Mouse (Mus musculus) MEL (cell line): ENCODE data around the gene Ube4a. TPM values are rescaled to one million over a fixed set of nuclear protein-coding genes. Genes with fewer than 3 reads are reported as not detected.

Experiments
- DNase-seq: peaks from one replicate; pipeline ENCODE4 v3.0.0; 2011; ENCODE audit warnings: low read depth, low spot score
- H3K27ac ChIP-seq: 2 replicates; pipeline ENCODE4 v1.5.1; 2012; ENCODE audit warnings: low read depth, mild to moderate bottlenecking, control low read depth, low read length, moderate library complexity; ENCODE audit not compliant: control insufficient read depth
- H3K27me3 ChIP-seq, 2 experiments: fragments of 150-350 bp in 1 of 2; sonication (generic) in 1 of 2; 2 replicates each; pipeline ENCODE4 v1.6.1; 2012; ENCODE audit warnings: low read length in 2 of 2, mild to moderate bottlenecking in 2 of 2, improper control_type of control experiment in 1 of 2, moderate library complexity in 1 of 2; ENCODE audit not compliant: insufficient read depth in 2 of 2, control insufficient read depth in 1 of 2
- H3K36me3 ChIP-seq, 2 experiments: 2 replicates each; pipeline ENCODE4 v1.6.1; 2012 to 2014; ENCODE audit warnings: low read length in 2 of 2, improper control_type of control experiment in 1 of 2, inconsistent platforms in 1 of 2, mild to moderate bottlenecking in 1 of 2; ENCODE audit not compliant: insufficient read depth in 2 of 2, control insufficient read depth in 1 of 2
- H3K4me1 ChIP-seq, 2 experiments: fragments of 150-350 bp in 1 of 2; sonication (generic) in 1 of 2; 2 replicates each; pipeline ENCODE4 v1.6.1; 2012; ENCODE audit warnings: low read length in 2 of 2, improper control_type of control experiment in 1 of 2, mild to moderate bottlenecking in 1 of 2; ENCODE audit not compliant: insufficient read depth in 2 of 2, control insufficient read depth in 1 of 2
- H3K4me3 ChIP-seq, 2 experiments: fragments of 150-350 bp in 1 of 2; sonication (generic) in 1 of 2; 2 replicates each; pipeline ENCODE4 v1.5.1; 2012; ENCODE audit warnings: low read depth in 2 of 2, low read length in 2 of 2, mild to moderate bottlenecking in 2 of 2, moderate library complexity in 2 of 2, control low read depth in 1 of 2, improper control_type of control experiment in 1 of 2; ENCODE audit not compliant: control insufficient read depth in 1 of 2, insufficient read depth in 1 of 2
- H3K79me2 ChIP-seq: 2 replicates; pipeline ENCODE4 v1.6.1; 2012; ENCODE audit warnings: mild to moderate bottlenecking, low read length, moderate library complexity; ENCODE audit not compliant: control insufficient read depth, poor library complexity, insufficient read depth
- H3K9ac ChIP-seq: 2 replicates; pipeline ENCODE4 v1.6.1; 2012; ENCODE audit warnings: low read depth, mild to moderate bottlenecking, control low read depth, low read length, moderate library complexity; ENCODE audit not compliant: control insufficient read depth, poor library complexity, severe bottlenecking
- H3K9me3 ChIP-seq: fragments of 150-350 bp; sonication (generic); replicated peaks from 2 replicates; pipeline ENCODE4 v1.6.1; 2012; ENCODE audit warnings: mild to moderate bottlenecking, low read length, improper control_type of control experiment, moderate library complexity; ENCODE audit not compliant: insufficient read depth
- BHLHE40 ChIP-seq: IDR thresholded peaks from 2 replicates; pipeline ENCODE4 v1.6.1; 2012; ENCODE audit warnings: low read depth, mild to moderate bottlenecking, inconsistent platforms, low read length, improper control_type of control experiment, borderline replicate concordance
- CHD1 ChIP-seq: IDR thresholded peaks from 2 replicates; pipeline ENCODE4 v1.6.1; 2012; ENCODE audit warnings: low read depth, mild to moderate bottlenecking, inconsistent platforms, low read length, improper control_type of control experiment
- EP300 ChIP-seq, 2 experiments: IDR thresholded peaks; 2 replicates each; pipeline ENCODE4 v1.6.1; 2011; ENCODE audit warnings: improper control_type of control experiment in 2 of 2, low read length in 2 of 2, low read depth in 1 of 2, mild to moderate bottlenecking in 1 of 2
- GABPA ChIP-seq: IDR thresholded peaks from 2 replicates; pipeline ENCODE4 v1.6.1; 2012; ENCODE audit warnings: low read depth, mild to moderate bottlenecking, inconsistent platforms, low read length, improper control_type of control experiment, moderate library complexity
- JUND ChIP-seq: IDR thresholded peaks from 2 replicates; pipeline ENCODE4 v1.6.1; 2011; ENCODE audit warnings: low read depth, mild to moderate bottlenecking, improper control_type of control experiment, low read length
- MAX ChIP-seq: IDR thresholded peaks from 2 replicates; pipeline ENCODE4 v1.6.1; 2011; ENCODE audit warnings: low read length, improper control_type of control experiment
- MXI1 ChIP-seq: IDR thresholded peaks from 2 replicates; pipeline ENCODE4 v1.6.1; 2011; ENCODE audit warnings: mild to moderate bottlenecking, low read depth, low read length, improper control_type of control experiment
- NRF1 ChIP-seq: IDR thresholded peaks from 2 replicates; pipeline ENCODE4 v1.6.1; 2014; ENCODE audit warnings: low read depth, mild to moderate bottlenecking, inconsistent platforms, low read length, improper control_type of control experiment, moderate library complexity; ENCODE audit not compliant: poor library complexity, insufficient read depth, severe bottlenecking
- POLR2AphosphoS2 ChIP-seq: IDR thresholded peaks from 2 replicates; pipeline ENCODE4 v1.6.1; 2011; ENCODE audit warnings: low read length, improper control_type of control experiment
- POLR2AphosphoS5 ChIP-seq: IDR thresholded peaks from 2 replicates; pipeline ENCODE4 v1.6.1; 2012; ENCODE audit warnings: low read depth, borderline replicate concordance, mild to moderate bottlenecking, inconsistent platforms, low read length, moderate library complexity, mixed read lengths
- RAD21 ChIP-seq: IDR thresholded peaks from 2 replicates; pipeline ENCODE4 v1.6.1; 2011; ENCODE audit warnings: mild to moderate bottlenecking, low read depth, low read length, improper control_type of control experiment
- SIN3A ChIP-seq: IDR thresholded peaks from 2 replicates; pipeline ENCODE4 v1.6.1; 2012; ENCODE audit warnings: low read length, improper control_type of control experiment, inconsistent platforms
- SMC3 ChIP-seq: IDR thresholded peaks from 2 replicates; pipeline ENCODE4 v1.6.1; 2011; ENCODE audit warnings: low read depth, low read length, improper control_type of control experiment
- TAL1 ChIP-seq: IDR thresholded peaks from 2 replicates; pipeline ENCODE4 v1.6.1; 2012; ENCODE audit warnings: mild to moderate bottlenecking, inconsistent platforms, low read length, moderate library complexity, mixed read lengths
- TBP ChIP-seq: IDR thresholded peaks from 2 replicates; pipeline ENCODE4 v1.8.0; 2011; ENCODE audit warnings: low read depth, low read length, improper control_type of control experiment
- UBTF ChIP-seq: IDR thresholded peaks from 2 replicates; pipeline ENCODE4 v1.6.1; 2012; ENCODE audit warnings: low read depth, mild to moderate bottlenecking, inconsistent platforms, low read length, improper control_type of control experiment, moderate library complexity, borderline replicate concordance; ENCODE audit not compliant: insufficient read depth
- ZC3H11A ChIP-seq: IDR thresholded peaks from 2 replicates; pipeline ENCODE4 v1.6.1; 2012; ENCODE audit warnings: low read depth, mild to moderate bottlenecking, inconsistent platforms, low read length, improper control_type of control experiment
- ZKSCAN1 ChIP-seq: IDR thresholded peaks from 2 replicates; pipeline ENCODE4 v1.6.1; 2012; ENCODE audit warnings: low read depth, mild to moderate bottlenecking, inconsistent platforms, low read length, improper control_type of control experiment, moderate library complexity
- ZMIZ1 ChIP-seq: IDR thresholded peaks from 2 replicates; pipeline ENCODE4 v1.6.1; 2012; ENCODE audit warnings: low read depth, mild to moderate bottlenecking, inconsistent platforms, low read length, improper control_type of control experiment, moderate library complexity
- ZNF384 ChIP-seq: IDR thresholded peaks from 2 replicates; pipeline ENCODE4 v1.6.1; 2012; ENCODE audit warnings: low read depth, mild to moderate bottlenecking, inconsistent platforms, low read length, improper control_type of control experiment
- polyA plus RNA-seq, 2 experiments: library from polyadenylated mRNA; stranded (reverse) in 1 of 2; unstranded in 1 of 2; fragments of >175 nt in 1 of 2; fragments of >200 nt in 1 of 2; gene quantifications; 2 replicates each; pipeline versions ENCODE4 v1.2.1 to v1.2.4; 2012; ENCODE audit warnings: low replicate concordance in 2 of 2, low read depth in 1 of 2; ENCODE audit not compliant: insufficient read length in 2 of 2, insufficient read depth in 1 of 2, missing spikeins in 1 of 2
- total RNA-seq: library from RNA; depleted of rRNA; stranded (reverse); fragments of 300-350 nt; gene quantifications from 2 replicates; pipeline ENCODE4 v1.2.3, GENCODE M21; 2012

Ube4a gene
- total and polyA plus RNA-seq, 3 experiments = 24.2 to 37.9 (median 32.8) TPM

DNA sequence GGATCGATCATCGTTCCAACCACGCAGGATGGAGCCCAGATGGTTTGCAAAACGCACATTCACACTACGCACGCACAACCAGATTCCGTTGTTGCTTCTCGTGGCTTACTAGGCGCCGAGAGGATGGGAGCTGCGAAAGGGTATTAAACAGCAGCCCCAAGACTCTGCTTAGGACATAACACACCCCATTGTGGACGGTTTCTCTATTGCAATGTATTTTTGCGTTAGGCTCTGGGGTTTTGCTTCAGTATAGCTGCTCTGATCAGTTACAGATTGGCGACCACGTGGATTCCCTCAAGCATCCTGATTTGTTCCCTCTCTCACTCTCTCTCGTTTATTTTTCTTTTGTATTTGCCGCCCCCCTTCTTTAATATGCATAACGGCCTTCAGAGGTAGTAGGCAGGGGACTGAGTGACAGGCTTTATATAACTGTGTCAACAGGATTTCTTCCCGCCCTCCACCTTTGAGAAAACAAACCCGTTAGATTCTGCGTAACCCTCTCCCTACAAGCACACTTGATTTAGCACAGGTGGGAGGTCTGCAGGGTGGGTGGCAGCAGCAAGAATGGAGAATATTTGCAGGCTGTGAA, 82.3 kb downstream of the Ube4a start (continued):
- TF ChIP-seq SMC3 (no peak), RAD21 (no peak; the same call in 1 of the 2 replicates), EP300 (IDR thresholded peaks at IDR 0.05; ENCODE audit: low read depth in 1 of 2, low read length in 2 of 2) (no peak), JUND (no peak), GABPA (no peak), POLR2AphosphoS5 (no peak), MAX (peak; percentile 82), ZNF384 (no peak), BHLHE40 (no peak), CHD1 (no peak), POLR2AphosphoS2 (no peak), ZMIZ1 (no peak), UBTF (no peak), TAL1 (no peak), NRF1 (no peak), ZC3H11A (no peak), ZKSCAN1 (no peak), TBP (no peak)

DNA sequence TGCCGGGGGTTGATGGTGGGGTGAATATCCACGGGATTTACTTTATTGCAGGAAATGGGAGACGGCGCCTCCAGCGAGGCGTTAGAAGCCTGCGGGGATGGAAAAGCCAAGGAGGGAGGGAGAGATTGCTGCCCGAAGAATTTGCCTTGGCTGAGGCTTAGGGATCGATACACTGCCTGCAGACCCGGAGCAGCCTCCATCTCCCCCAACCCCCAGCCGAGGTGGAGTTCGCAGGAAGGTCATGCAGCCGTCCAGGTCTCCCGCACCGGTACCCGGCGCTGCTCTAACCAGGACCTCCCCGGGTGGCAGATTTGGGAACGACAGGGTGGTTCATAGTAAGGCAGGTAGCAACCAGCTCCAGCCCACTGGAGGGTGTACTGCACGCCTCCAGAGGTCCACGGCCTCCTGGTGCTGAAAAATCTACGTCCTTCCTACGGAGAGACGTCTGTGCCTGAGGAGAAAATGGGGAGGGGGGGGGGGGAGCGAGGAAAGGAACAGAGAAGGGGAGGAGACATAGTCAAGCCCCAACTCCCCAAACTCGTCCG, 82.9 kb downstream of the Ube4a start:
- peak overlapping the region; percentile 67 for H3K9ac ChIP-seq
- no peaks in the 10 kb centered on the region for H3K9me3 ChIP-seq
- H3K4me1 ChIP-seq = peaks cover 2 to 9% of the 10 kb centered on the region in 2 experiments; a peak in 2 of 4 replicates
- peak; percentile 84 for DNase-seq
- peak overlapping the region; percentile 76 to 79 for H3K4me3 ChIP-seq
- H3K27ac ChIP-seq = peak overlapping the region; percentile 26
- TF ChIP-seq SIN3A = peak; percentile 89
- TF ChIP-seq MXI1 = peak; percentile 97
- no peak for TF ChIP-seq GABPA
- H3K36me3 ChIP-seq = peaks cover 2 to 10% of the 10 kb centered on the region in 2 experiments; a peak in 3 of 4 replicates
- H3K27me3 ChIP-seq = peaks cover 0 to 2% of the 10 kb centered on the region in 2 experiments; a peak in 1 of 4 replicates
- peaks cover 39% of the 10 kb centered on the region for H3K79me2 ChIP-seq
